Mouse (Mus musculus) cerebellum, adult 2 months (tissue): ENCODE data around the gene Plcd1. TPM values are rescaled to one million over a fixed set of nuclear protein-coding genes. Genes with fewer than 3 reads are reported as not detected.
A peak's percentile ranks its signal among the peaks of the same experiment; 100 is the strongest.

ENCODE experiments used
- DNase-seq, 2 experiments: peaks; one replicate each; pipeline ENCODE4 v3.0.0; 2021
- H3K27ac ChIP-seq: fragments of 200-500 bp; 2 replicates; pipeline ENCODE4 v1.5.1; 2012; ENCODE audit warnings: low read length, control low read depth, inconsistent platforms; ENCODE audit not compliant: insufficient read depth
- H3K27me3 ChIP-seq: fragments of 200-500 bp; 2 replicates; pipeline ENCODE4 v1.6.1; 2012; ENCODE audit warnings: inconsistent platforms, mild to moderate bottlenecking, low read length, moderate library complexity; ENCODE audit not compliant: control insufficient read depth, insufficient read depth
- H3K4me1 ChIP-seq: fragments of 200-500 bp; 2 replicates; pipeline ENCODE4 v1.6.1; 2011; ENCODE audit warnings: low read length; ENCODE audit not compliant: control insufficient read depth, insufficient read depth
- H3K4me3 ChIP-seq: fragments of 200-500 bp; replicated peaks from 2 replicates; pipeline ENCODE3; 2011; ENCODE audit warnings: mild to moderate bottlenecking, low read depth, low read length, control low read depth; ENCODE audit not compliant: insufficient read depth
- CTCF ChIP-seq: fragments of 200-500 bp; IDR thresholded peaks from 2 replicates; pipeline ENCODE4 v1.5.1; 2011; ENCODE audit warnings: low read depth, mild to moderate bottlenecking, control low read depth, low read length, moderate library complexity, borderline replicate concordance; ENCODE audit not compliant: insufficient read depth
- POLR2A ChIP-seq: fragments of 200-500 bp; IDR thresholded peaks from 2 replicates; pipeline ENCODE4 v1.6.1; 2011; ENCODE audit warnings: low read length, control low read depth, borderline replicate concordance; ENCODE audit not compliant: insufficient read depth
- WGBS: fragments of 180-500 bp; shearing (Covaris S2); methylation state at CpG from one replicate; pipeline ENCODE4 v1.1.7; 2018; 5-methylcytosine and 5-hydroxymethylcytosine counted together
- polyA plus RNA-seq: library from polyadenylated mRNA; depleted of rRNA; stranded (reverse); fragments of >200 nt; gene quantifications from 2 replicates; pipeline ENCODE4 v1.2.3, GENCODE M21; 2012

The Plcd1 gene
- polyA plus RNA-seq, 1 experiment = 14.7 TPM

DNA sequence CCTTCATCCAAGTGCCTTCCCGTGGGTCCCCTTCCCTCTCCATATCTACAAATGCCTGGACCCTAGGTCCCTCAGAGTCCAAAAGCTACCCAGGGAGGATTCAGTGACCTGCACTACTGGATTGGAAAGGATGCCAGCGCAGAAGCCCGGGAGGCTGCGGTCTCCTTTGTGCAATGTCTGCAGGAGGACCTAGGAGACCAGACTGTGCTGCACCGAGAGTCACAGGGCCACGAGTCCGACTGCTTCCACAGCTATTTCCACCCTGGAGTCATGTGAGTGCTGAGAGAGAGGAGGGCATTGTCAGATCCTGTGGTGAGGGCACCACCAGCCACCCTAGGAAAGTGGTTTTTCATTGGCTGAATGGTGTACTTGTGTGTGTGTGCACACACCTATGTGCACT, 35.1 kb downstream of the Plcd1 start:
- no peak for TF ChIP-seq POLR2A
- no peaks in the 10 kb centered on the region for H3K4me1 ChIP-seq
- H3K27me3 ChIP-seq = no peaks in the 10 kb centered on the region
- DNase-seq = no peak
- no peak overlapping the region for H3K27ac ChIP-seq
- WGBS = 78% methylated on average over 7 of the region's 7 CpGs
- no peak overlapping the region for H3K4me3 ChIP-seq

DNA sequence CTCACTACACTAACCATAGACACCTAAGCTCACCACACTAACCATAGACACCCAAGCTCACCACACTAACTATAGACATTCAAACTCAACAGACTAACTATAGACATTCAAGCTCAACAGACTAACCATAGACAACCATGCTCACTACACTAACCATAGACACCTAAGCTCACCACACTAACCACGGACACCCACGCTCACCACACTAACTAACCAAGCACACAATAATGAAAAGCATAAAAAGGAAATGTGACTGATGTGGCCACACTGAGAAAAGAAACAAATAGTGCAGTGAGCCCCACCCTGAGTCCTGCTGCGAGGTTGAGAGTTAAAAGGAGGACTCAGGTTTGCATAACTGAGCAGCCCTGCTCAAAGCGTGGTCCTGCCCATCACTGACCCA, 38.0 kb downstream of the Plcd1 start:
- TF ChIP-seq POLR2A = no peak
- no peak for TF ChIP-seq CTCF
- no peak for DNase-seq
- H3K4me1 ChIP-seq = no peaks in the 10 kb centered on the region
- H3K27me3 ChIP-seq = no peaks in the 10 kb centered on the region; the same call in 1 of the 2 replicates
- WGBS = 88% methylated on average over 4 of the region's 4 CpGs
- no peak overlapping the region for H3K4me3 ChIP-seq
- H3K27ac ChIP-seq = no peak overlapping the region

DNA sequence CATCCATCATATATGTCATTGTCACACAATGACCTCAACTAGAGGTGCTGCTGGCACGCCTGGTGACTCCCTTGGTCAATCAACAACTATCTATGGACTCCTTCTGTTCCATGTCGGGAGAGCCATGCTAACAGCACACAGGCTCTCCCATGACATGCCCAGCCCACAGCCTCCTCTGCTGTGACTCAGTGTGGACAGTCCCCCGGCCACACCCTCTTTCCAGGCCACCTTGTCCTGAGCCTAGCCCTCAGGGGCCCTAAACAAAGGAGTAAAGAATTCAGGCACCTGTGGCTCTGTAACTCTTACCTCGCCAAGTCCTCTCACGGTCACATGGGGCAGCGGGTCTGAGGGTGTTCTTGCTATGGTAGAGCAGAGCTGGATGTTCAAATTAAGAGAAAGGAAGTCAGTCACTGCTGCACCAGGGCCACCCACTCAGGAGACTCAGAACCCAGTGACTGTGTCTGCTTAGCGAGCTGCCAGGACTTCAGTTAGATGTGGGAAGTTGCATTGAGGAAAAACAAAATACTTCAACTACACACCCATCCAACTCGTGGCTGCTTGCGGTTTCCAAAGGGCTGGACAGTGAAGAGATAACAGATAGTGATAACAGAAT, 39.2 kb downstream of the Plcd1 start:
- TF ChIP-seq CTCF (no peak), POLR2A (no peak)
- no peak for DNase-seq

DNA sequence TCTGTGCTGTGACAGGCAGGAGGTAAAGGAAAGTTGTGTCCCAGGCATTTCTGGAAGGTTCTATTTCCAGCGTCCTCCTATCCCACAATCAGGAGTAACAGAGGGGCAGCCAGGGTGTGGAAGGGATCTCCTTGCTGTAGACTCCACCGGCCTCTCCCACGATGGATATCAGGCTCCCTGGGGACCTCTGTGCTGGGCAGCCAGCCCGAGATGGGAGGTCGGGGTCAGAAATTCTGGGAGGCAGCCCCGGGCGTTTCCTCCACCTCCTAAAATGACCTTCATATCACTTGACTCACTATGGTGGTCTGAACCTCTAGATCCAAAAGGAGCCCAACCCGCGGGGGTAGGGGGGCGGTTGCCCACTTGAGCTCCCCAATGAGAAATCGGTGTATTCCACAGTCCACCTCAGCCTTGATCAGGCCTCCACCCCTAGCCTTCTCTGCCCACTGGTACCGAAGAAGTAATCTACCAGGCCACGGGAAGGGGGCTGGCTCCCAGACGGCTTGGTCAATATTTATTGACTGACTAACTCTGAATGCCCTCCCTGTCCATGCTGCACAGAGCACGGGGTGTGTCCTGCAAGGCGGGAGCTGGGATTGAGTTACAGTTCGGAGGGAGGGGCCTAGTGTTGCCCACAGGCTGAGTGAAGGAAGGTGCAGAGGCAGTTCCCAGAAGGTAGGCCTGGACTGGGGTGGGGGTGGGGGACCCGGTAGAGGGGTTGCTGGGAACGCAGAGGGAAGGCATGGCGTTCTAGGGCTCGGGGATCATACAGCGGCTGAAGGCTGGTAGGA, 41.0 kb downstream of the Plcd1 start, which contains the start of gene Vill:
TSS of gene Vill (plus strand) at position 625 of the 791 bp plus-strand sequence.
- H3K4me1 ChIP-seq = no peaks in the 10 kb centered on the region
- H3K4me3 ChIP-seq = no peak within 1 kb of the TSS
- WGBS = 15% methylated on average over 22 of the region's 22 CpGs
- no peak for DNase-seq
- TF ChIP-seq CTCF (no peak), POLR2A (no peak)
- no peaks in the 10 kb centered on the region; the same call in 1 of the 2 replicates for H3K27me3 ChIP-seq
- no peak within 1 kb of the TSS for H3K27ac ChIP-seq

More for the DNA sequence above, 39.2 kb downstream of the Plcd1 start:
- 88% methylated on average over 9 of the region's 9 CpGs for WGBS
- Histone ChIP-seq H3K27me3 (no peaks in the 10 kb centered on the region; the same call in 1 of the 2 replicates), H3K27ac (no peak overlapping the region), H3K4me3 (no peak overlapping the region), H3K4me1 (no peaks in the 10 kb centered on the region)

DNA sequence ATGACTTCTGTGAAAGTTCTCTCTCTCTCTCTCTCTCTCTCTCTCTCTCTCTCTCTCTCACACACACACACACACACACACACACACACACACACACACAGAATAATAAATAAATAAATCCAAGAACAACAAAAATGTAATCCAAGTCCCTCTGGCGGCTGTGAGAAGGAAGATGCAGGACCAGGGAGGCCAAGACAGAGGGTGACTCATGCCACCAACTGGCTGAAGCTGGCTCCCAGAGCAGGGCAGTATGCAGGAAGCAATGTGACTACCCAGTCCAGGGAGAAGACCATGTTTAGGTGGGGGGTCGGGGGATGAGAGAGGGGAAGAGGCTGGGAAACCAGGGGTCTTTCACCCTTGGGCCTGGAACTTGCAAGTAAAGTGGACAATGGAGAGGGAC, 42.1 kb downstream of the Plcd1 start:
- Histone ChIP-seq H3K4me3 (no peak overlapping the region), H3K4me1 (no peaks in the 10 kb centered on the region), H3K27ac (no peak overlapping the region), H3K27me3 (no peaks in the 10 kb centered on the region; the same call in 1 of the 2 replicates)
- DNase-seq = no peak
- TF ChIP-seq CTCF = no peak
- TF ChIP-seq POLR2A = no peak
- WGBS = 70% methylated on average over 2 of the region's 2 CpGs

DNA sequence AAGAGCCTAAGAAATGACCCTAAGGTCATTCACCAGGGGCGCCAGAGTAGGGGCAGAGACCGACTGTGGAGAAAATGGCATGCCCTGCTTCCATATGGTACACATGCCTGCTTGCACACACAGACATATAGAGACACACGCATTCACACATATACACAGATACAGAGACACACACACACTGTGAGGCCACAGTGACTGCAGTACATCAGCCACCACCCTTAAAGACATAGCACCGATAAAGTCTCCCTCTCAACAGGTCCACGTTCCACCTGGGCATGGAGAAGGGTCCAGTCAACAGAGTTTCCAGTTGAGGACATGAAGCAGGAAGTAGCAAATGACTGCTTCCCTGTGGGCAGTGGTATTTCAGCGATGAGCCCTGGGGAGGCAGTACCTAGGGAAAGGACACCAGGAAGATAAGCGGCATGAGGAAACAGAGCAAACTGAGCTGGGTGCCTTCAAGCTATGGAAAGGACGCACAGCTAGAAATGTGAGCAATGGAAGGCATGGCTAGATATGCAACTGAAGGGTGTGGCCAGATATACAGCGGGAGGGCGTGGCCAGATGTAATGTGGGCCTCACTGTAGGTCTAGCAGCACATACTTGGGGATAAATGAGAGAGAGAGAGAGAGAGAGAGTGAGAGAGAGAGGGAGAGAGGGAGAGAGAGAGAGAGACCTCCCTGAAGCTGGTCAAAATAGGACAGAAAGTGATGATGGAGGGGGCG, 45.0 kb downstream of the Plcd1 start:
- Histone ChIP-seq H3K4me1 (no peaks in the 10 kb centered on the region), H3K27ac (no peak overlapping the region), H3K4me3 (no peak overlapping the region), H3K27me3 (no peaks in the 10 kb centered on the region; the same call in 1 of the 2 replicates)
- DNase-seq = no peak
- no peak for TF ChIP-seq POLR2A
- TF ChIP-seq CTCF = no peak
- 85% methylated on average over 11 of the region's 11 CpGs for WGBS

DNA sequence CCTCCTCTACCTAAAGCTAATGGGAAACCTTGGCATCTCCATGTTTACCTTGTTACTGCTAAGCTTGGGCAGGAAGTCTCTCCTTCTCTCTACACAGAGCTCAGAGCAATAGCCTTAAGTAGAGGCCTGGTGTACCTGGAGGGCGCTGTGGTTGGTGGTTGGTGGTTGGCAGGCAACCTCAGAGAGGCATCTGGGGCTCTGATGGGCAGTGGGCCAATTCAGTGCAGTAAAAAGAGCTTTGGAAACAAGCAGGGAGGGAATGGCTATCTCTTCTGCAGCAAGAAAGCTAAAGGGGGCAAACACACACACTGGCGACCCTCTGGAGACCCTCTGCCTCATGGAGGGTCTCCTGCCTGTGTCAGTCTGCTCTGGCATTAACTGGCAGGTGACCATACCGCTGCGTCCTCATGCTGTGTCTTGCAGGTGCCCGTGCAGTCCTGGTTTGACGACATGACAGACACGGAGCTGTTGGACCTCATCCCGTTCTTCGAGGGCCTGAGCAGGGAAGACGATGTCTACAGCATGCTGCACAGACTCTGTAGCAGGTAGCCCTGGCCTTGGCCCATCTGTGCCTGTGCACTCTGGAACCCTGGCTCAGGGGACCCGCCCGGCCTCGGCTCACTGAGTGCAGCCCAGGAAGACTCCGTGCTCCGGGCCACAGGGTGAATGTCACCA, 53.1 kb downstream of the Plcd1 start:
- Histone ChIP-seq H3K4me3 (no peak overlapping the region), H3K4me1 (peaks cover 7% of the 10 kb centered on the region; the same call in 1 of the 2 replicates), H3K27me3 (no peaks in the 10 kb centered on the region), H3K27ac (no peak overlapping the region)
- peak; percentile 23 to 45 for DNase-seq
- no peak for TF ChIP-seq POLR2A
- TF ChIP-seq CTCF = no peak
- 27% methylated on average over 15 of the region's 15 CpGs for WGBS
